Mouse (Mus musculus) hindbrain, embryonic 13.5 days (tissue): ENCODE measurements around the gene Serpinb9g. TPM values are rescaled to one million over a fixed set of nuclear protein-coding genes. Genes with fewer than 3 reads are reported as not detected.
"Not testable (repeated sequence)": the region's sequence is repeated elsewhere in the genome, so short reads cannot be mapped to it uniquely, and the experiment has no call there.

ENCODE experiments used
- ATAC-seq: fragments of 200-750 bp; cut with Nextera tagmentation; 2 replicates; pipeline ENCODE4 v1.8.0; 2017; ENCODE audit warnings: moderate TSS enrichment; ENCODE audit not compliant: low FRiP score
- H3K27ac ChIP-seq: fragments of 300-500 bp; sonication (generic); 2 replicates; pipeline ENCODE4 v1.5.1; 2015; ENCODE audit warnings: inconsistent platforms, mild to moderate bottlenecking, moderate library complexity
- H3K27me3 ChIP-seq: fragments of 300-500 bp; sonication (generic); 2 replicates; pipeline ENCODE4 v1.6.1; 2015; ENCODE audit warnings: mild to moderate bottlenecking, inconsistent platforms
- H3K36me3 ChIP-seq: fragments of 300-500 bp; sonication (generic); 2 replicates; pipeline ENCODE4 v1.6.1; 2015; ENCODE audit warnings: mild to moderate bottlenecking, inconsistent platforms
- H3K4me1 ChIP-seq: fragments of 300-500 bp; sonication (generic); replicated peaks from 2 replicates; pipeline ENCODE4 v1.6.1; 2015; ENCODE audit warnings: inconsistent platforms
- H3K4me2 ChIP-seq: fragments of 300-500 bp; sonication (generic); 2 replicates; pipeline ENCODE4 v1.6.1; 2015; ENCODE audit warnings: inconsistent platforms, mild to moderate bottlenecking, moderate library complexity
- H3K4me3 ChIP-seq: fragments of 300-500 bp; sonication (generic); 2 replicates; pipeline ENCODE4 v1.5.1; 2015; ENCODE audit warnings: mild to moderate bottlenecking, inconsistent platforms
- H3K9ac ChIP-seq: fragments of 300-500 bp; sonication (generic); 2 replicates; pipeline ENCODE4 v1.6.1; 2015; ENCODE audit warnings: mild to moderate bottlenecking, inconsistent platforms
- H3K9me3 ChIP-seq: fragments of 300-500 bp; sonication (generic); 2 replicates; pipeline ENCODE4 v1.6.1; 2016; ENCODE audit warnings: inconsistent platforms
- WGBS: fragments of 180-500 bp; shearing (Covaris S2); methylation state at CpG from one replicate; pipeline ENCODE4 v1.1.7; 2015; 5-methylcytosine and 5-hydroxymethylcytosine counted together
- polyA plus RNA-seq: library from polyadenylated mRNA; unstranded; fragments of >200 nt; fragmentation: Nextera tagmentation; extraction: Ambion mirVana; gene quantifications from 2 replicates; pipeline ENCODE4 v1.2.1, GENCODE M21; 2015

Gene Serpinb9g
- polyA plus RNA-seq: not detected in 2 replicates

- not testable (repeated sequence) for H3K27ac ChIP-seq, H3K36me3 ChIP-seq, H3K9ac ChIP-seq, H3K27me3 ChIP-seq, H3K4me2 ChIP-seq, H3K4me3 ChIP-seq, H3K4me1 ChIP-seq, ATAC-seq
- peaks cover 18% of the 10 kb centered on the region; the same call in 1 of the 2 replicates for H3K9me3 ChIP-seq
- 78% methylated on average over 4 of the region's 4 CpGs for WGBS
Measured at GRCm38 (mm10) chr13:33484490-33484889, at the start of gene Serpinb9g. TSS of gene Serpinb9g (plus strand) at chr13:33484790.

- peaks cover 18% of the 10 kb centered on the region; the same call in 1 of the 2 replicates for H3K9me3 ChIP-seq
- H3K9ac ChIP-seq, ATAC-seq, H3K36me3 ChIP-seq, H3K4me1 ChIP-seq, H3K27me3 ChIP-seq, H3K27ac ChIP-seq, H3K4me2 ChIP-seq, H3K4me3 ChIP-seq: not testable (repeated sequence)
- 74% methylated on average over 3 of the region's 3 CpGs for WGBS
Measured at GRCm38 (mm10) chr13:33483872-33484271, 718 bp upstream of the Serpinb9g start.

DNA sequence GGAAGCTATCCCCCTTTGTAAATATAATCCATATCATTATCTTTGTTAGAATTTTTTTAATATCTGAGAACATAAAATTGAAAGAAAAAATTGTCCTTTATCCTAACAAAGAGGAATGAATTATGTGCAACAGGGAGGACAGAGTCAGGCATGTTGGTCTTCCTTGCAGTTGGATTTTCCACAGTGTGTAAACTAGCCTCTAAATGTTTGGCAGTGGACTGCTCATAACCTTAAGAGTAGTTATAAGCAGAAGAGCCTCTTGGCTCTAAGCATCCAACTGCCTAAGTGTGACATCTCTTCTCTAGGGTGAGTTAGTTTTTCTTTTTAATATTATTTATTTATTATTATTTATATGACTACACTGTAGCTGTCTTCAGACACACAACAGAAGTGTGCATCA lies 40.0 kb downstream of the Serpinb9g start:
- Histone ChIP-seq H3K36me3 (no peaks in the 10 kb centered on the region), H3K27ac (no peak overlapping the region), H3K4me2 (no peak overlapping the region), H3K9me3 (peaks cover 24% of the 10 kb centered on the region), H3K27me3 (no peaks in the 10 kb centered on the region), H3K4me3 (no peak overlapping the region), H3K9ac (no peak overlapping the region), H3K4me1 (no peaks in the 10 kb centered on the region)
- ATAC-seq: no peak

GRCm38 (mm10) chr13:33532814-33533213 lies 48.2 kb downstream of the Serpinb9g start:
- H3K27ac ChIP-seq: no peak overlapping the region
- H3K9ac ChIP-seq: no peak overlapping the region
- no peak for ATAC-seq
- no peaks in the 10 kb centered on the region for H3K36me3 ChIP-seq
- H3K4me1 ChIP-seq: no peaks in the 10 kb centered on the region
- H3K9me3 ChIP-seq: peaks cover 8% of the 10 kb centered on the region
- H3K4me3 ChIP-seq: no peak overlapping the region
- no peaks in the 10 kb centered on the region for H3K27me3 ChIP-seq
- H3K4me2 ChIP-seq: no peak overlapping the region

Other genes with a start within 250 kb of the Serpinb9g start
- not detected in 2 replicates for gene Serpinb9e, start 235.2 kb upstream of the Serpinb9g start, polyA plus RNA-seq
- gene Serpinb9f, start 160.7 kb upstream of the Serpinb9g start, polyA plus RNA-seq: not detected in 2 replicates
- not detected in 2 replicates for gene Gm11397, start 89.0 kb upstream of the Serpinb9g start, polyA plus RNA-seq
- gene Serpinb6d, start 176.6 kb downstream of the Serpinb9g start, polyA plus RNA-seq: not detected in 2 replicates